Mouse (Mus musculus) cerebellum, postnatal 4 days (tissue): ENCODE measurements around the gene Ece1.
"Not testable (repeated sequence)": the region's sequence is repeated elsewhere in the genome, so short reads cannot be mapped to it uniquely, and the experiment has no call there.

Experiments
- DNase-seq, 2 experiments: peaks; one replicate each; pipeline ENCODE4 v3.0.0; 2022; ENCODE audit warnings: low spot score in 2 of 2, mixed read lengths in 1 of 2

The Ece1 gene

DNA sequence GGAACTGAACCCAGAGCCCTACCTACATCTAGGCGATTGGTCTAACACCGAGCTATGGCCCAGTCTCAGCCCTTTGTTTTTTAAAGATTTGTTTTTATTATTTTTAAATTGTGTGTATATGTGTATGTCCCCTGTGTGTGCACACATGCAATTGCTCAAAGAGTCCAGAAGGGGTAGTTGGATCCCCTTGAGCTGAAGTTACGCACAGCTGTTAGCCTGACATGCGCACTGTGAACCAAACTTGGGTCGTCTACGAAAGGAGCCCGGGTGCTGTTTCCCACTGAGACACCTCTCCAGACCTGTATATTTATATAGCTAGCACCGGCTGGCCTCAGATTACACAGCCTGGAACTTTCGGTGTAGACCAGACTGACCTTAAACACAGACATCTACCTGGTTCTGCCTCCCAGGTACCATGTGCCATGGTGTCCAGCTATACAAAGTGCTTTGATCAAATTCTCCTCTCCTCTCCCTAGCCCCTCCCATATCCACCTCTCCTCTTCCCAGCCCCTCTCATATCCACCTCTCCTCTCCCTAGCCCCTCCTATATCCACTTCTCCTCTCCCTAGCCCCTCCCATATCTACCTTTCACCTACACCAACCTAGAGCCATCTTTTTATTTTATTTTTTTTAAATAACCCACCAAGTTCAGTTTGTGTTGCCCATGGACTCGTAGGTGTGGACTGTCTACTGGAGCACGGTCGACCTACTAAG lies 79.3 kb downstream of the Ece1 start:
- DNase-seq, result no peak

DNA sequence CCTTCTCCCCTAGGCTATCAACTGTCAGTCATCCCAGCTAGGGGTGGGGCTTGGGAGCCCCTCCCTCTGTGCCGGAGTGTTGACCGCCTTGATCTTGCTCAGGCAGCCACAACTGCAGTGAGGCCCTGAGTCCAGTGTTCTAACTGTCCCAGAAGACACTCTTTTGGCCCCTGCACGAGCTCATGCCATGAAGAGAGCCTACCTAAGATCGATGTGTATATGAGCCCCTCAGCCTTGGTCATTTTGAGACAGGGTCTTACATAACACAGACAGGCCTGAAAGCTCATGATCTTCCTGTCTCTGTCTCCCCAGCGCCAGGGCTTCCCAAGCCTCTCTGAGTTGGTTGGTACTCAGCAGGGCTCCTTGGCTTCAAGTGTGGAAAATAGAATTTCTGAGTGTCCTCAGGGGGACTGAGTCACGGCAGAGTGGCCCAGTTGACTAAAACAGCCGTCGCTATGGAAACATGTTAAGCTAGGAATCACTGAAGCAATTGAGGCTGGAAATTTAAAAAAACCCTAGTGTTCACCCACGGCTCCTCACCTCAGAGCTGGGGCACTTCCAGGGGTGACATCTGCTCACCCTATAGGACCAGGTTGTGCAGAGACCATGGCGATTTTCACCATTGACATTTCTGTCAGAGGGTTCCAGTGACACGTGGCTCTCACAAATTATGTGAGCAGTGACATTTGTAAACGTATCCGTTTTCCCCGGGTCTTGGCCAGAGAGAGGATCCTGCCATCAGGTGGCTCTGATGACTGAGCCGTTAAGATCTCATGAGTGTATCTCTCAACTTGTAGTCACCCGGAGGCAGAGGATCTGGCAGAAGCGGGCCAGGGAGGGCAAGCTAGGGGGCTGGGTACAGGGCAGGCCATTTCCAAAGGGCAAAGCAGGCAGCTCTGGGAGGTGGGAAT lies 80.1 kb downstream of the Ece1 start:
- no peak for DNase-seq

DNA sequence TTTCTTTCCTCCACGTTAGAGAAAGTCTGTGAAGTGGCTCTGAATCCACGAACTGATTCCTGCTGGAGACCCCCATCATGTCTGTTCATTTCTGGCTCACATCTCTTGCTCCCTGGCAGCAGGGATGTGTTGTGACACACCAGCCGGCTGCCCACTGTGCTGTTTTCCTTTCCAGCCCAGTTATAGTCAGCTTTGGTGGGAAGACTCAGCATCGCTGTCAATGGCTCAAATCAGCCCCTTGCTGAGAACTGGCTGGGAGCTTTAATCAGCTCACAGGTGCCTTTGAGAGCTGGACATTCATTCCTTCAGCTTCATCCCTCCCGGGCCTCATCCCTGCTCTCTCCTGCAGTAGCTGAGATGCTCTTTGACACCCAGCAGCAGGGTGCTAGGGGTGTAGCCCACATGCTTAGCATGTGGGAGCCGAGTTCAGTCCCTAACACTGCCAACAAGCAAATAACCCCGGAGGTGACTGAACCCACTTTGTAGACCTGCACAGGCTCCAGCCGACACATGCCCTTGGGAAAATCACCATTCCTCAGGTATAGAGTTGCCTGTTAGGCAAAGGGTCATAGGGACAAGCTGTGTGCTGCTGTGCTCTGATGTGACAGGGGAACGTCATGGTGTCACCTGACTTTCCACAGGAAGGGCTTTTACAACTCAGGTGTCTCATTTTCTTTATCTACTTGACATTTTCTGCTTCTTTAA lies 80.9 kb downstream of the Ece1 start:
- no peak for DNase-seq

DNA sequence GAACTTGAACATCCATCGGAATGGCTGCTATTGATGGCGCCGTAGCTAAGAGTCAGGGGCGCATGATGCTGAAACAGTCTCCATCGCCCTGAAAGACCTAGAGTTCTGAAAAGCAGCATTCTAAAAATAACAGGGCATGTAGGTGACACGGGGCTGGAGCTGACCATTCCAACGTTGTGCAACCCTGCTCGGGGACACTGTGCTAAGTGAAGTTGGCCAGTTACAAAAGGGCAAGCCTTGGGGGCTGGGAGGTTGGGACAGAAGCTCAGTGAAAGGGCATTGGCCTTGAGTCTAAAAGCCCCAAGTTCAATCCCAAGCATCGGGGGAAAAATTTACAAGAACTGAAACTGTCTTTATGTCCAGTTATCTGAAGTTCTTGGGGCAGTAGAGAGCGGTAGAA lies 81.5 kb downstream of the Ece1 start:
- DNase-seq, result no peak

DNA sequence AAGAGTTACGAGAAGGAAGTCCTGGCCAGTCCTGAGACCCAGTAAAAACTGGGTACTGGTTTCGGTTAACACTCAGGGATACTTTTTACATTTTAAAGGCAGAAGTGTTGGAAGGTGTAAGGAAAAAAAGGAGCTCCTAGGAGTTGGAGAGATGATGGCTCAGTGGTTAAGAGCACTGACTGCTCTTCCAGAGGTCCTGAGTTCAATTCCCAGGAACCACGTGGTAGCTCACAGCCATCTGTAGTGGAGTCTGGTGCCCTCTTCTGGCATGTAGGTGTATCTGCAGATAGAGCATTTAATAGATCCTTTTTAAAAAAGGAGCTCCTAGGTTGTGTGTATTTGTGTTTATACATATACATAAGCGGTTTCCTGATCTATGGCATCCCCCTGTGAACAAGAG lies 83.3 kb downstream of the Ece1 start:
- DNase-seq, result no peak

DNA sequence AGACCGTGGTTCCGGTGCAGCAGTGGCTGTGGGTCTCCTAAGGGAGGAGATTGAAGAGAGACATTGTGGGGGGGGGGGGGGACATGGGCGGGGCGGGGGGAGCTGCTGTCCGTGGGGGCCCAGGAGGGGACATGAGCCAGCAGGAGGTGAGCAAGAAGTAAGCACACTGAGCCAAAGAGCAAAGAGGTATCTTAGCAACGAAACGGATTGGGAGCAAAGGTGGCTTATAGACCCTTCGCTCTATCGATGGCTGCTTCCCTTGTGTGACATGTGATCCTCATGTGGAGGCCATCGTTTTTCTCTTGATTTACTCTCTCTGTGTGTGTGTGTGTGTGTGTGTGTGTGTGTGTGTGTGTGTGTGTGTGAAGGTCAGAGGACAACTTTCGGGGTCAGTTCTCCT lies 84.4 kb downstream of the Ece1 start:
- DNase-seq, result no peak

DNA sequence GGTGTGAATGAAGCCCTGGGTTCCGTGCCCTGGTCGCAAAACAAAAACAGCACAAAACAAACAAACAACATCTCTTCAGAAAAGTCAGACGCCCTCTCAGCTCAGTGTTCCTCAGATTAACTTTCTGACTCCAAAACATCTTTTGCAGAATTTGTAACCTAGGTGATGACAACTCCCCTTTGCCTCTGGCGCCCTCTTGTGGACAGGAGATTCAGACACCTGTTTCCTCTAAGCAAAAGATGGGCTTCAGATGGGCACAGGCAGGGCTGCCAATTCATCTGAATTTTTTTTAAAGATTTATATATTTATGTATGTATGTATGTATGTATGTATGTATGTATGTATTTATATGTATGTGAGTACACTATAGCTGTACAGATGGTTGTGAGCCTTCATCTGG lies 90.8 kb downstream of the Ece1 start:
- DNase-seq, result peak; percentile 74 to 87

DNA sequence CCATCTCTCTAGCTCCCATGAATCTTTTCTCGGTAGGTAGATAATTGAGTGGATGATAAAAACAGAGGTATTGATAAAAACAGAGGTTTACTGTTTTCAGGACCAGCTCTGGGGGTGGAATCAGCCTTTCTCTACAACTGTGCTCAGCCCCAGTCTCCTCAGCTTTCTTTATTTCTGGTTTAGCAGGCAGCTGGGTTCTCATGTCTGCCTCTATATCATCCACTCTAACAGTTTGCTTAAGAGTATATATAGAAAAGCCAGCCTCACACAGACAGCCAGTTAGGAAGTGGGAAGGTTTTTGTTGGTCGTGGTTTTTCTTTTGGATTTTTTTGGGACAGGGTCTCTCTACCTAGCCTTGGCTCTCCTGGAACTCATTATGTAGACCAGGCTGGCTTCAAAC lies 92.1 kb downstream of the Ece1 start:
- no peak for DNase-seq

DNA sequence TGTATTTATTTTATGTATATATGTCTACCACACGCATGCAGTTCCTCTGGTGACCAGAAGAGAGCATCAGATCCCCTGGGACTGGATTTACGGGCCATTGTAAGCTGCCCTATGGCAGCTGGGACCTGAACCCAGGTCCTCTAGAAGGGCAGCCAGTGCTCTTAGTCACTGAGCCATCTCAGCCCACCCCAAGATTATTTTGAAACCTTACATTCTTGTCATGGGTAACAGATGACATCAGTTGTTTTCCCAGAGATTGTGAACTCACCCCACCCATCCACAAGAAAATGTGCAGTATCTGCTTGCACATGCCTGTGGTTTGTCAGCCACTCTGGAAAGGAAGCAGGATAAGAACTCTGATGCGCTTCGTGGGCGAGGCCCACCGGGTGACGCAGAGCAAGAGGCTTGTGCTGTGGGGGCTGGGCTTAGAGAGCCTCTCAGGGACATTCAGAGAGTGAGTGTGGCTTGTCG lies 92.9 kb downstream of the Ece1 start:
- no peak for DNase-seq

DNA sequence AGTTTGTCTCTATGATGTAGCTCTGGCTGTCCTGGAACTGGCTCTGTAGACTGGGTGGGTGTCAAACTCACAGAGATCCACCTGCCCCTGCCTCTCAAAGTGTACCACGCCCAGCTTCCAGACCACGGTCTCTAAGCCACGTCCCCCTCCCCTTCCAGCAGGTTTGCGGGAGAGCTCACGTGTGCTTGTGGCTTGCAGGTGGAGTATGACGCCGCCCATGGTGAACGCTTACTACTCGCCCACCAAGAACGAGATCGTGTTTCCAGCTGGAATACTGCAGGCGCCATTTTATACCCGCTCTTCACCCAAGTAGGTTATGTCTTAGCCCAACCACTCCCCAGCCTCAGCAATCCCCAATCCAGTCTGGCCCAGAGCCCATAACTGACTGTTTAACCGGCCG lies 94.2 kb downstream of the Ece1 start:
- no peak for DNase-seq

DNA sequence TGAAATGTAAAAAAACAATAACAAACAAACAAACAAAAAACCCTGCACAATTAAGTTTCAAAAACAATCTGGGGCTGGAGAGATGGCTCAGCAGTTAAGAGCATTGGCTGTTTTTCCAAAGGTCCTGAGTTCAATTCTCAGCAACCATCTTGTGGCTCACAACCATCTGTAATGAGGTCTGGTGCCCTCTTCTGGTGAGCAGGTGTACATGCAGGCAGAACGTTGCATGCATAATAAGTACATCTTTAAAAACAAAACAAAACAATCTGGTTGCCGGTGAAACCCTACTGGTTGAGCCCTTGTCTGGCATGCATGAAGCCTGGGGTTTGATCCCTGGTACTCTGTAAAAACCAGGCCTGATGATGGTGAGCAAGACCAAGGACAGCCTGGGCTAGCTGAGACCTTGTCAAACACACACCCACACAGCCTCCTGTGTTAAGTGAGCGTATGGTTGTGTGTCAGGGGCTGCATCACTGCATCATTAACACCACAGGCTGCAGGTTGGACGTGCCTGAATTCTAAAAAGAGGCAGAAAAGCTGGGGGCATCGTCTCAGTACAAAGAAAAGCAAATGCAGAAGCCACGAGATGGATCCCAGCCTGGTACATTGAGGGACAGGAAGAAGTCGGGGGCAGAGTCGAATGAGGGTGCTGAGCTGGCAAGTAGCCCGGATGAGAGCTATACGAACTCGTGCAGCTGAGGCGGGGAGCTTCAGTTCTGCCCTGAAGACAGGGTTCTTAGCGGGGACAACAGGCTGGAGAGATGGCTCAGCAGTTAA lies 98.0 kb downstream of the Ece1 start:
- no peak for DNase-seq

DNA sequence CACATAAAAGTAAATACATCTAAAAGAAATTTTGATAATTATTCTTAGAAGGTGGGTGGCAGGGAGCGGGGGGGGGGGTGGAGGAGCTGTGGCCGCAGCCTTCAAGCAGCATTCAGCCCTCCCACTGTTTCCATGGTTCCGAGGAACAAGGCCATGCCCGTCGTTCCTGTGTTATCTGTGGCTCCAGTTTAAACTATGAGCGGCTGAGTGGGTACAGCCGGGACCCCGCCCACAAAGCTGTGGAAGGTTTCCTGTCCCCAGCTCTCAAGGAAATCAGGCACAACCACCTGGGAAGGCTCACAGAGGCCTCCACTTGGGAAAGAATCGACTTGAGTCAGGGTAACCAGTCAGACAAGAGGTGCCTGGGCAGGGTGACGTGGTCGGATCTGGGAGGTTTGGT lies 98.7 kb downstream of the Ece1 start:
- no peak for DNase-seq

DNA sequence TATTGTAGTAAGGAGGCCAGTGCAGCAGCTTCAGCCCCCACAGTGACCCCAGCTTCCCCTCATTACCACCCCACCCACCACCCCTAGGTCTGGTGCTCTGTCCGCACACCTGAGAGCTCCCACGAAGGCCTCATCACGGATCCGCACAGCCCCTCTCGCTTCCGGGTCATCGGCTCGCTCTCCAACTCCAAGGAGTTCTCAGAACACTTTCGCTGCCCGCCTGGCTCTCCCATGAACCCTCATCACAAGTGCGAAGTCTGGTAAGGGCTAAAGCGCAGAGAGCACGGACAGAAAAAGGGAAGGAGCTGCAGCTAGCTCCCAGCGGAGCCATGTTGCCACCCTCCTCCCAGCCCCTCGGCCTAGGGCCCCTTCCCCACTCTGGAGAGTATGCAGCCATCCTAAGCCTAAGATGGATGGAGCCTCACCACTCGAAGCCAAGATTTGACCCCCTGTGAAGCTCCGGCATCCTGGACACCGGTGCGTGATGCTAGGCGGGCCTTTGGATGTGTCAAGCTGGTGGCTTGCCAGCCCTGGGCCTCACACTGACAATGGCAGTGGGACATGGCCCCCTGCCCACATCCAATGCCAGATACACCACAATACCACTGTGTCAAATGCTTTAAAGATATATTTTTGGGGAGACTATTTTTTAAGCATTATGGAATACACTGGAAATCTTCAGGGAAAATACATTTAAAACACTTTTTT lies 100.8 kb downstream of the Ece1 start:
- DNase-seq, result peak in 1 of 2 experiments; percentile 29

DNA sequence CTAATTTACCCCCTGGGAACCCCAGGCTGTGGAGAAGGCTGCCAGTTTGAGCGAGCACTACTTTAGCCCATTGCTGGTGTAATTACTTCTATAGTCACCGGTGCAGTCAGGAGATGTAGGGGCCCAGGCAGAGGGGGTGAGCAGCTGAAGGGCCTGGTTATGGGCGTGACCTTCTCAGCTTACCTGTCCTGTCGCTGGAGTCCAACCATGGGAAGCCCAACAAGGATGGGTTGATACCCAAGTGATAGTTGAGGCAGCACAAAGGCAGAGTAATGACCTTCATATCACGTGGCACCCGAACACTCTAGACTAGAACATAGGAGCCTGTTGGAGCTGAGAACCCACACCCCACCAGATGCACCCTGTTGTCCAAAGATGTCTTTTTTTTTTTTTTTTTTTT lies 101.4 kb downstream of the Ece1 start:
- DNase-seq, result no peak

DNA sequence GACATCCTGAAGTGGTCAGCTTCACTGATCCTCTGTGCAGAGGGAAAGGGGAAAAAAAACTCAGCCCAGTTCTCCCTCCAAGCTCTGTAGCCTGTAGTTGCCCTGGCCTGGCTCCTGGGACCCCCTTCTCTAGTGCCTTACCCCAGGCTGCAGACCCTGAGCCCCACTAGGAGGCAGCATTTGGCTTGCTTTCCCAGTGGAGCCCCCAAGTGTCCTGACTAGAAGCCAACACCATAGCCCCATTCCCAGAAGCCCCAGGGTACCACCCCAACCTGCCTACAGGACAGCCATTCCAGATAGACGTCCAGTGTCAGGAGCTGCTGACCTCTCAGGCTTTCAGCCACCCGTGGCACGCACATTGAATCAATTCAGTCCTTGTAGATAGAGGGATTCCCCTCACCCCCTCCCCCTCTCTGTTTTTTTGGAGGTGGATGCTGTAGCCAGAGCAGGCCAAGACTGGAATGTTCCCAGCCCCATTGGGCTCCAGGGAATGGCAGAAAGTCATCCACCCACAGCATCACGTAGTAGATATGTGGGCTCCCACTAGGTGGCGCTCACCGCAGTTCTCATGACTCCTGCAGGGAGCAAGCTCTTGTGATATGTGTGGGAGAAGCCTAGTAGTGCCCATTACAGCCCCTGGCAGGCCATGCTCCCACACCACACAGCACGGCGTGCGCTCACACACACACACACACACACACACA lies 102.0 kb downstream of the Ece1 start:
- peak; percentile 70 to 87 for DNase-seq

DNA sequence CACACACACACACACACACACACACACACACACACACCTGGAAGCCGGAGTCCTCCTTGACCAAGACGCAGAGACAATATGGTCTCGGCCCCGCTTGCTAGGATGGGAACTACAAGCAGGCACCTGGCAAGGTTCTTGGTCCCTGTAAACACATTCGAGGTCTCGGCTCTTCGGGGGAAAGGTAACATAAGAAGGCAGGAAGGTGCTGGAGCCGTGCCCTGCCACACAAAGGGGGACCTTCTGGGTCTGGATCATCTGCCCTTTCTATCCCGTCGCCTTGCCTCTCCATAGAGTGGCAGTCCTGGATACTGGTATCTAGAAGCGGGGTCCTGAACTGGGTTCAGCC lies 102.5 kb downstream of the Ece1 start:
- no peak for DNase-seq

DNA sequence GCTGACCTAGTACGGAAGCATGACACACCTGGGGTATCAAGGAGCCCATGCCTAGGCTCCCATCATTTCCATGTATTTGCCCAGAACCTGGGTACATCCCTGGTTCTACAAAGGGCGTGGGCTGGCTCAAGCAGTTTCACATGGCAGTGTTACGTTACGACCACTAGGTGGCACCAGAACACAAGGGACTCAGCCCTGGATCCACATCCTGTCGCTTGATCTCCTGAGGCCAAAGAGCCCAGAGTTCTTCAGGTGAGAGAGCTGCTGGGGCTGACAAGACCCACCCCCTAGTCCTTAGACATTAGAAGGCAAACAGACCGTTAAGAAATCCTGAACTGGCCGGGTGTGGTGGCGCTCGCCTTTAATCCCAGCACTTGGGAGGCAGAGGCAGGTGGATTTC lies 106.2 kb downstream of the Ece1 start:
- peak; percentile 37 to 63 for DNase-seq

DNA sequence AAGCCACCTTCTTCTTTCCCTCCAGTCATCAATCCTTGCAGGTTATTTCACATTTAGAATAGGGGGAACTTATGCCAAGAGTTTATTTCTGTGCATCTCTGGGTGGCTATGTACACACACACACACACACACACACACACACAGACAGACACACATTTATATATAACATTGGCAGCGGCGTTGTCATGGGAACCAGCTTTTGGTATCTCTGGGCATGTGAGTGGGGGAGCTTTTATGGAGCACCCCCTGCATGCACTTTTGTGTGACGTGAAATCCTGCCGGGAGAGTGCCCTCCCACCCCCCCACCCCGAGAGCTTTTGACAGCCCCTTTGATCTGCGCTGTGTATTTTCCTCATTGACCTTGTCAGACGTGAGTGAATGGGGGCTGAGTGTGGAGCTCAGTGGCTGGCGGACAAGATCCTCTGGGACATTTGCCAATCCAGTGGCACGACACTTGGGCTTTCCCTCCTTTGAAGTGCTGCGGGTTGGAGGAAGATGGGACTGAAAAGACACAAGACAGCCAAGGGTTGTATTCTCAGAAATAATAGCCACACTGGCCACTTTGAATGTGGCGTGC lies 108.7 kb downstream of the Ece1 start:
- DNase-seq, result not testable (repeated sequence)

DNA sequence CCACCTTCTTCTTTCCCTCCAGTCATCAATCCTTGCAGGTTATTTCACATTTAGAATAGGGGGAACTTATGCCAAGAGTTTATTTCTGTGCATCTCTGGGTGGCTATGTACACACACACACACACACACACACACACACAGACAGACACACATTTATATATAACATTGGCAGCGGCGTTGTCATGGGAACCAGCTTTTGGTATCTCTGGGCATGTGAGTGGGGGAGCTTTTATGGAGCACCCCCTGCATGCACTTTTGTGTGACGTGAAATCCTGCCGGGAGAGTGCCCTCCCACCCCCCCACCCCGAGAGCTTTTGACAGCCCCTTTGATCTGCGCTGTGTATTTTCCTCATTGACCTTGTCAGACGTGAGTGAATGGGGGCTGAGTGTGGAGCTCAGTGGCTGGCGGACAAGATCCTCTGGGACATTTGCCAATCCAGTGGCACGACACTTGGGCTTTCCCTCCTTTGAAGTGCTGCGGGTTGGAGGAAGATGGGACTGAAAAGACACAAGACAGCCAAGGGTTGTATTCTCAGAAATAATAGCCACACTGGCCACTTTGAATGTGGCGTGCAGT lies 112.9 kb downstream of the Ece1 start:
- DNase-seq, result not testable (repeated sequence)
